Mouse (Mus musculus) G1E (cell line): ENCODE results near the gene Gmnc.

ENCODE experiments used
- CTCF ChIP-seq: IDR thresholded peaks from 2 replicates; pipeline ENCODE4 v1.5.1; 2012; ENCODE audit warnings: low read depth, low read length, inconsistent platforms, mixed read lengths
- GATA1 ChIP-seq: IDR thresholded peaks from 2 replicates; pipeline ENCODE4 v1.6.1; 2012; ENCODE audit warnings: borderline replicate concordance, low read length, inconsistent platforms, mixed read lengths
- TAL1 ChIP-seq: conservative IDR thresholded peaks from 2 replicates; pipeline ENCODE4 v1.6.1; 2012; ENCODE audit warnings: low read depth, low read length, inconsistent platforms, mixed read lengths

GRCm38 (mm10) chr16:26966830-26967229 lies 24.6 kb downstream of the Gmnc start:
- TF ChIP-seq TAL1 (no peak), CTCF (no peak), GATA1 (no peak)
